Mouse (Mus musculus): Measurements from ENCODE around the gene Poc1b. TPM values are rescaled to one million over a fixed set of nuclear protein-coding genes. Genes with fewer than 3 reads are reported as not detected.

The Poc1b gene
- polyA plus RNA-seq, 1 experiment from 2014 or later: 8.7 TPM

DNA sequence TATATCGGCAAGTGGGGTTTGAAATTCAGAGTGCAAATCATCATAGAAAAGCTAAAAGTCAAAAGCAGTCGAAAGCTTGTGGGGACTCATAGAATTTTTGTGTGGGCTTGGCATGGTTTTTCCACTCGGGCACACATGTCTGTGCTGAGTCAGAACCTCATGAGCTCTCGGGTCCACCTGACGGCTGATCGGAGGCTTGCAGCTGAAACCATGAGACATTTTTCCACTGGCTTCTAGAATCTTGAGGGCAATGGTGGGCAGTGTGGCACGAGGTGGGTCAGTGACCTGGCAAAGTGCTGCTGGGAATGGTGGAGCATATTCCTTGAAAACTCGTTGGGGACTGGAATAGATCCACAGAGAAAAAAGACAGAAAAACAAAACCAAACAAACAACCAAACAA, 114.7 kb downstream of the Poc1b start:
- ATAC-seq: no peak
- Histone ChIP-seq H3K4me3 (no peak overlapping the region), H3K9me3 (replicated peaks) (no peaks in the 10 kb centered on the region), H3K4me2 (no peak overlapping the region), H3K36me3 (no peaks in the 10 kb centered on the region), H3K9ac (no peak overlapping the region), H3K27me3 (replicated peaks) (no peaks in the 10 kb centered on the region), H3K4me1 (no peaks in the 10 kb centered on the region), H3K27ac (no peak overlapping the region)
- 70% methylated on average over 8 of the region's 8 CpGs for WGBS (ENCODE audit: insufficient replicate concordance)

GRCm38 (mm10) chr10:99222726-99223125, 115.9 kb downstream of the Poc1b start:
- no peak for ATAC-seq

GRCm38 (mm10) chr10:99224218-99224617, 117.4 kb downstream of the Poc1b start:
- H3K27ac ChIP-seq: no peak overlapping the region
- no peaks in the 10 kb centered on the region for H3K9me3 ChIP-seq (replicated peaks)
- H3K4me3 ChIP-seq: no peak overlapping the region
- peaks cover 11% of the 10 kb centered on the region for H3K4me1 ChIP-seq
- 62% methylated on average over 3 of the region's 3 CpGs for WGBS (ENCODE audit: insufficient replicate concordance)
- no peak for ATAC-seq
- no peak overlapping the region for H3K9ac ChIP-seq
- H3K36me3 ChIP-seq: no peaks in the 10 kb centered on the region
- H3K4me2 ChIP-seq: no peak overlapping the region
- H3K27me3 ChIP-seq (replicated peaks): peaks cover 21% of the 10 kb centered on the region

More at GRCm38 (mm10) chr10:99222726-99223125, 115.9 kb downstream of the Poc1b start:
- peaks cover 6% of the 10 kb centered on the region for H3K27me3 ChIP-seq (replicated peaks)
- 57% methylated on average over 5 of the region's 5 CpGs for WGBS (ENCODE audit: insufficient replicate concordance)
- H3K4me2 ChIP-seq: no peak overlapping the region
- no peak overlapping the region for H3K9ac ChIP-seq
- H3K27ac ChIP-seq: no peak overlapping the region
- no peaks in the 10 kb centered on the region for H3K36me3 ChIP-seq
- H3K4me1 ChIP-seq: peaks cover 2% of the 10 kb centered on the region; the same call in 1 of the 2 replicates
- H3K4me3 ChIP-seq: no peak overlapping the region
- H3K9me3 ChIP-seq (replicated peaks): no peaks in the 10 kb centered on the region

DNA sequence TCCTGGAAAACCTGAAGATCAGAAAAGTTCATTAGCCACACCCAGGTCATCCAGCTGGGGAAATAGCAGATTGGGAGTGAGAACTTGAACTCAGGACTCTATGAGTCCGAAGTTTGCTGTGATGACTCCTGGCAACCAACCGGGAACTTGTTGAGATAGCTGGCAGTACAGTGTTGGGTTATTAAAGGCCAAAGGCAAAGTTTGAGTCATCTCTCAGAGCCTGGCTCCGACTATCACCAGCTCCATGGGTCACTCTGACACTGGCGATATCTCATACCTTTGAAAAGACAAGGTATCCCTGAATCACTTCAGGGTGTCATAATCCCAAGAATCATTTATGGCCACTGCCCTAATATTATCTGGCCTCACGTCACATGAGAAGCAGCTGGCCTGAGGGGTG, 119.9 kb downstream of the Poc1b start:
- 60% methylated on average over 5 of the region's 5 CpGs for WGBS (ENCODE audit: insufficient replicate concordance)
- no peaks in the 10 kb centered on the region for H3K9me3 ChIP-seq (replicated peaks)
- H3K36me3 ChIP-seq: no peaks in the 10 kb centered on the region
- peaks cover 25% of the 10 kb centered on the region for H3K27me3 ChIP-seq (replicated peaks)
- no peak overlapping the region for H3K27ac ChIP-seq
- ATAC-seq: no peak
- H3K4me1 ChIP-seq: peaks cover 11% of the 10 kb centered on the region
- no peak overlapping the region for H3K4me3 ChIP-seq
- H3K9ac ChIP-seq: no peak overlapping the region
- H3K4me2 ChIP-seq: no peak overlapping the region

- H3K9ac ChIP-seq: no peak overlapping the region
- no peak for ATAC-seq
- no peaks in the 10 kb centered on the region for H3K36me3 ChIP-seq
- peak overlapping the region; percentile 1; the same call in 1 of the 2 replicates for H3K27ac ChIP-seq
- peaks cover 11% of the 10 kb centered on the region for H3K4me1 ChIP-seq
- H3K27me3 ChIP-seq (replicated peaks): peaks cover 25% of the 10 kb centered on the region
- 25% methylated on average over 17 of the region's 17 CpGs for WGBS (ENCODE audit: insufficient replicate concordance)
- no peak overlapping the region for H3K4me2 ChIP-seq
- H3K4me3 ChIP-seq: no peak overlapping the region
- H3K9me3 ChIP-seq (replicated peaks): no peaks in the 10 kb centered on the region
Measured at GRCm38 (mm10) chr10:99227968-99228864, 121.4 kb downstream of the Poc1b start.

DNA sequence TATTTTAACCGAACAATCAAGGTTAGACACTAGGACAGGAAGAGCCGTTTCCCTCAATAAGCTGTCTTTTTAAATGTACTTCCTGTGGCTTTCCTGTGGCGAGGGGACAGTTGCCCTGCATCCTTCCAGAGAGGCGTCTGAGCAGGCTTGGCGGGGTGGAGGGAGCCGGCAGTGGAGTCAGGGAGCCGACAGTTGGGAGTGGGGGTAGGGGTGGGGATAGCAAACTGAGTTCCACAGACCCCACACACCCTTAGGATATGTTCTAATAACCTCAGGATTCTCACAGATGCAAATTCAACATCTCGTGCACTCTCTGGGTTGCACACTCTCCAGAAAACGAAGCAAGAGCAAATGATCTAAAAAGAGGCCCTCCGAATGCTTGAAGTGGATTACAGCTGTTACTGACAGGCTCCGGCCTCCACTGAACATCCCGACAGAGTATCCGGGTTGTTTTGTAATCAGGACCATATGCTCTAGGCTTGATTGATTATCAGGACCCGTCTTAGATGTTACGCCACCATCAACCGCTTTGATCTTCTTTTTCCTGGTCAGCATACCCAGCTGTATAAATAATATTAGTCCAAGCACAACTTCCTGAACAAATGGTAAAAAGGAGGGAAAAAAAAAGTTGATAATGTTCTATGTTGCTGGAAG, 122.3 kb downstream of the Poc1b start:
- no peak overlapping the region for H3K9ac ChIP-seq
- H3K27ac ChIP-seq: peak overlapping the region; percentile 23; the same call in 1 of the 2 replicates
- H3K9me3 ChIP-seq (replicated peaks): no peaks in the 10 kb centered on the region
- H3K4me2 ChIP-seq: peak overlapping the region; percentile 1; the same call in 1 of the 2 replicates
- 7% methylated on average over 16 of the region's 16 CpGs for whole genome bisulfite sequencing (ENCODE audit: insufficient replicate concordance)
- no peak for ATAC-seq
- peaks cover 25% of the 10 kb centered on the region for H3K27me3 ChIP-seq (replicated peaks)
- H3K4me3 ChIP-seq: no peak overlapping the region
- no peaks in the 10 kb centered on the region for H3K36me3 ChIP-seq
- H3K4me1 ChIP-seq: peaks cover 11% of the 10 kb centered on the region

DNA sequence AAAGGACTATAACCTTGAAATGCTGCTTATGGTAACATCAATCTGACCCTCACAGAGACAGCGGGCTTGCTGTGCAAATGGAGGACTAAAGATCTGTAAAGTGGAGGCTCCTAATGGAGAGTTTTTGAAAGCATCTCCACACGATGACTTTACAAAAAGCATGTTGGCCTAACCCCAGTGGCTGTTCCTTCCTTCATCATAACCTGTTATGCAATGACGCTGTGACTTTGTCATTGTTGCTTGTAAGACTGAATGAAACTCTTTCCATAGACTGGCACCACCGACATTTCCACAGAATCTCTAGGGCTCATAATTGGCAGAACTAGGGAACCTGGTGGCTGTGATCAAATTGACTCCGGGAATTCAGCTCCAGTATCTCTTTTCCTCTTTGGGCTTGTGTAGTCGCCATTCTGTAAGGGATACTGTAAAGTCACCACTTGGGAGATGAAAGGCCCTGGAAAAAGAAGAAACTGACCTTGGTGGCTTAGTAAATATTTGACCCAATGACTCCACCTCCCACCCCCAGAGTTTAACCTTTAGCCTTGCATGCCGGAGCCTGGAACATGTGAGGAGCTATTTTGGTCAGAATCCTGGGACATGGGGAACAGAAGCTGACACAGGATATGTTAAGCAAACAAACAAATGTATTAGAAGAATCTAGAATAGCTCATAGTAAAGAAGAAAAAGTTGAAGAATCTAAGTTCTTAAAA, 125.8 kb downstream of the Poc1b start:
- Histone ChIP-seq H3K9ac (no peak overlapping the region), H3K27ac (peak overlapping the region; percentile 24; the same call in 1 of the 2 replicates), H3K4me2 (no peak overlapping the region), H3K27me3 (replicated peaks) (peaks cover 19% of the 10 kb centered on the region), H3K36me3 (no peaks in the 10 kb centered on the region), H3K9me3 (replicated peaks) (no peaks in the 10 kb centered on the region), H3K4me3 (no peak overlapping the region), H3K4me1 (peaks cover 10% of the 10 kb centered on the region)
- WGBS (ENCODE audit: insufficient replicate concordance): 54% methylated on average over 7 of the region's 7 CpGs
- peak; percentile 63; the same call in 1 of the 2 replicates for ATAC-seq

DNA sequence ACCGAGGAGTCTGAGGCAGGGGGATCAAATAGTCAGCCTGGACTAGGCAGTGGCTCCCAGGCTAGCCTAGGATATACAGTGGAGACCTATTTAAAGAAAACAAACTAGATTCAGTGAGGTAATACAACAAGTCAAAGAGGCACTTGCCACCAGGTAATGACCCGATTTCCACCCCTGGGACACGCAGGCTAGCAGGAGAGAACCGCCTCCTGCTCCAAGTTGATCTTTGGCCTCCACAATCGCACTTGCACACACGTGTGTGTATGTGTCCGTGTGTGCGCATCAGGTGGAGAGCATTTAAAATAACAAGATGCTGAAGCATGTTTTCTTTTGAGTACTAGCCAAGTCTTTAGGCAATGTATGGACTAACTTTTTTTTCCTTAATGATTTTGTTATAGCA, 127.5 kb downstream of the Poc1b start:
- Histone ChIP-seq H3K9ac (no peak overlapping the region), H3K4me1 (no peaks in the 10 kb centered on the region), H3K36me3 (no peaks in the 10 kb centered on the region), H3K9me3 (replicated peaks) (no peaks in the 10 kb centered on the region), H3K27ac (no peak overlapping the region), H3K4me2 (no peak overlapping the region), H3K4me3 (no peak overlapping the region), H3K27me3 (replicated peaks) (peaks cover 3% of the 10 kb centered on the region; the same call in 1 of the 2 replicates)
- WGBS (ENCODE audit: insufficient replicate concordance): 78% methylated on average over 8 of the region's 8 CpGs
- no peak for ATAC-seq

- H3K4me2 ChIP-seq: no peak overlapping the region
- WGBS (ENCODE audit: insufficient replicate concordance): 79% methylated on average over 9 of the region's 9 CpGs
- no peaks in the 10 kb centered on the region for H3K4me1 ChIP-seq
- no peak overlapping the region for H3K9ac ChIP-seq
- ATAC-seq: no peak
- H3K4me3 ChIP-seq: no peak overlapping the region
- no peaks in the 10 kb centered on the region for H3K9me3 ChIP-seq (replicated peaks)
- H3K27ac ChIP-seq: no peak overlapping the region
- H3K36me3 ChIP-seq: no peaks in the 10 kb centered on the region
- H3K27me3 ChIP-seq (replicated peaks): no peaks in the 10 kb centered on the region; the same call in 1 of the 2 replicates
Measured at GRCm38 (mm10) chr10:99235081-99235480, 128.2 kb downstream of the Poc1b start.

DNA sequence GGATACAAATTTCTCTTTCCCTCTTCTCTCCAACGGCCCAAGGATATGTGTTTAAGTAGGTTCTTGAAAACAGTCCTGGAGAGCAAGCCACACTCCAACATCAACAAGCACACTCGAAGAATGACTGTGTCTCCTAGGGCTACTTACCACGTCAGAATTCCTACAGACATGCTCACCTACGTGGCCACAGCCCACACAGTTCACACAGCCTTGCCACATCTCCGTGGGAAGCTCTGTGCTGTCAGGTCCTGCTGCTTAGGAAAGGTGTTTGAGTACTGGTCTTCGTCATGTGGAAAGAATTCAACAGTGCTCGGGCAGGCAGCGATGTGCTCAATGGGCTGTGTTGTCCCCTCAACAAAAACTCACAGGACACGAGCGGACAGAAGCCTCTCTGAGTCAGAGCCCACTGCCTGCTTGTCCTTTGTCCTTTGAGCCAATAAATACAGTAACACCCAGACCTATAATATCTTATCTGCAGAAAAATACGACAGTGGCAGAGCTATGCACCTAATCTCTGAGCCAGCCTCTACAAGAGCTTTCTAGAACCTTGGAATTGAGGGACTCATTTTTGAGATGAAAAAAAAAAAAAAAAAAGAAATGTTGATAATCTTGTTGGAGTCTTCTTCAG, 130.5 kb downstream of the Poc1b start:
- Histone ChIP-seq H3K9ac (no peak overlapping the region), H3K4me1 (peaks cover 12% of the 10 kb centered on the region; the same call in 1 of the 2 replicates), H3K4me3 (no peak overlapping the region), H3K27me3 (replicated peaks) (no peaks in the 10 kb centered on the region), H3K9me3 (replicated peaks) (no peaks in the 10 kb centered on the region), H3K36me3 (no peaks in the 10 kb centered on the region), H3K4me2 (no peak overlapping the region), H3K27ac (no peak overlapping the region)
- ATAC-seq: no peak
- 65% methylated on average over 11 of the region's 11 CpGs for WGBS (ENCODE audit: insufficient replicate concordance)

GRCm38 (mm10) chr10:99238537-99238936, 131.7 kb downstream of the Poc1b start:
- Histone ChIP-seq H3K4me1 (peaks cover 12% of the 10 kb centered on the region; the same call in 1 of the 2 replicates), H3K36me3 (no peaks in the 10 kb centered on the region), H3K9me3 (replicated peaks) (no peaks in the 10 kb centered on the region), H3K27ac (no peak overlapping the region), H3K4me3 (no peak overlapping the region), H3K27me3 (replicated peaks) (no peaks in the 10 kb centered on the region), H3K4me2 (no peak overlapping the region), H3K9ac (no peak overlapping the region)
- no peak for ATAC-seq
- WGBS (ENCODE audit: insufficient replicate concordance): 77% methylated on average over 11 of the region's 11 CpGs
